Mouse (Mus musculus) ES-E14 (cell line): ENCODE results near the gene Tma7. TPM values are rescaled to one million over a fixed set of nuclear protein-coding genes. Genes with fewer than 3 reads are reported as not detected.

Source experiments
- DNase-seq: peaks from one replicate; pipeline ENCODE4 v3.0.0-alpha.2; 2013; ENCODE audit warnings: low read depth, low spot score
- H3K27ac ChIP-seq: 2 replicates; pipeline ENCODE4 v1.5.1; 2012; ENCODE audit warnings: low read depth, mild to moderate bottlenecking, low read length, moderate library complexity, mixed read lengths; ENCODE audit not compliant: poor library complexity, insufficient read depth, severe bottlenecking
- H3K36me3 ChIP-seq: 2 replicates; pipeline ENCODE4 v1.6.1; 2012; ENCODE audit warnings: mild to moderate bottlenecking, low read length, moderate library complexity, mixed read lengths; ENCODE audit not compliant: control insufficient read depth, poor library complexity, insufficient read depth, severe bottlenecking
- H3K4me1 ChIP-seq, 2 experiments: fragments of 150-350 bp in 1 of 2; sonication (generic) in 1 of 2; 2 replicates each; pipeline ENCODE4 v1.6.1; 2012; ENCODE audit warnings: low read length in 2 of 2, mild to moderate bottlenecking in 1 of 2, mixed read lengths in 1 of 2; ENCODE audit not compliant: control insufficient read depth in 2 of 2, insufficient read depth in 2 of 2, poor library complexity in 1 of 2
- H3K4me3 ChIP-seq, 2 experiments: fragments of 150-350 bp in 1 of 2; sonication (generic) in 1 of 2; 2 replicates each; pipeline ENCODE4 v1.5.1; 2012; ENCODE audit warnings: low read length in 2 of 2, low read depth in 1 of 2, mild to moderate bottlenecking in 1 of 2, mixed read lengths in 1 of 2; ENCODE audit not compliant: insufficient read depth in 1 of 2, poor library complexity in 1 of 2, severe bottlenecking in 1 of 2
- H3K9ac ChIP-seq: 2 replicates; pipeline ENCODE4 v1.6.1; 2012; ENCODE audit warnings: low read depth, mild to moderate bottlenecking, low read length, mixed read lengths; ENCODE audit not compliant: poor library complexity, insufficient read depth, severe bottlenecking
- H3K9me3 ChIP-seq: fragments of 150-350 bp; sonication (generic); 2 replicates; pipeline ENCODE4 v1.6.1; 2012; ENCODE audit warnings: low read depth, mild to moderate bottlenecking, low read length; ENCODE audit not compliant: control insufficient read depth, insufficient read depth
- CHD2 ChIP-seq: IDR thresholded peaks from 2 replicates; pipeline ENCODE4 v1.6.1; 2014; ENCODE audit warnings: mild to moderate bottlenecking, low read depth, low read length, inconsistent platforms
- HCFC1 ChIP-seq: IDR thresholded peaks from 2 replicates; pipeline ENCODE4 v1.6.1; 2012; ENCODE audit warnings: low read length, inconsistent platforms, borderline replicate concordance; ENCODE audit not compliant: insufficient read depth
- MAFK ChIP-seq: IDR thresholded peaks from 2 replicates; pipeline ENCODE4 v1.6.1; 2014; ENCODE audit warnings: mild to moderate bottlenecking, low read depth, low read length, inconsistent platforms; ENCODE audit not compliant: insufficient read depth
- ZC3H11A ChIP-seq: IDR thresholded peaks from 2 replicates; pipeline ENCODE4 v1.6.1; 2012; ENCODE audit warnings: low read depth, mild to moderate bottlenecking, inconsistent platforms, low read length, borderline replicate concordance
- ZNF384 ChIP-seq: IDR thresholded peaks from 2 replicates; pipeline ENCODE4 v1.6.1; 2012; ENCODE audit warnings: low read depth, low read length, inconsistent platforms
- in situ Hi-C, 2 experiments: fragments of 600-800 bp; cut with MboI; formaldehyde crosslinking; loops; one replicate each; pipeline ENCODE4 v1.15.1; 2025; ENCODE audit warnings: low sequenced_read_pairs in 2 of 2, inconsistent platforms in 1 of 2; ENCODE audit not compliant: unreplicated experiment in 2 of 2
- total RNA-seq: library from RNA; depleted of rRNA; stranded (reverse); fragments of 300-350 nt; gene quantifications from 2 replicates; pipeline ENCODE4 v1.2.3, GENCODE M21; 2012

Tma7 gene
- total RNA-seq, 1 experiment: 347 TPM

DNA sequence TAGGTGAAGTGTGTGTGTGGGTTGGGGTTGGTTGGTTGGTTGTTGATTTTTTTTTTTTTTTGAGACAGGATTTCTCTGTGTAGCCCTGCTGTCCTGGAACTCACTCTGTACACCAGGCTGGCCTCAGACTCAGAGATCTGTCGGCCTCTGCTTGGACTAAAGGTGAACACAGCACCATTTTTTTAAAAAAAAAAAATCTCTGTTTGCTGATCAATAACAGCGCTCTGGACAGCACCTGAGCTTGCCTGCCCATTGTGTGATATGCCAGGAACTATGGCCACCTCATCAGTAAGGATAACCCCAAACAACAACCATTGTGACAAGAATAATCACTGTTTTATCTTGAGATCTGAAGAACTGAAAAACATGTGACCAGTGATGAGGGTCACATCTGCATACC lies 42.7 kb upstream of the Tma7 start:
- no peaks in the 10 kb centered on the region for H3K9me3 ChIP-seq
- DNase-seq: no peak
- TF ChIP-seq CHD2 (no peak), ZNF384 (no peak), HCFC1 (no peak), ZC3H11A (no peak), MAFK (no peak)
- in situ Hi-C loops: loop anchor here in 1 of 2 experiments (10.0 kb wide), 1 partner anchor 120 kb away; no protein-coding TSS in a partner anchor
- H3K27ac ChIP-seq: no peak overlapping the region
- no peak overlapping the region for H3K4me3 ChIP-seq
- H3K4me1 ChIP-seq: no peaks in the 10 kb centered on the region
- no peak overlapping the region for H3K9ac ChIP-seq
- no peaks in the 10 kb centered on the region for H3K36me3 ChIP-seq

DNA sequence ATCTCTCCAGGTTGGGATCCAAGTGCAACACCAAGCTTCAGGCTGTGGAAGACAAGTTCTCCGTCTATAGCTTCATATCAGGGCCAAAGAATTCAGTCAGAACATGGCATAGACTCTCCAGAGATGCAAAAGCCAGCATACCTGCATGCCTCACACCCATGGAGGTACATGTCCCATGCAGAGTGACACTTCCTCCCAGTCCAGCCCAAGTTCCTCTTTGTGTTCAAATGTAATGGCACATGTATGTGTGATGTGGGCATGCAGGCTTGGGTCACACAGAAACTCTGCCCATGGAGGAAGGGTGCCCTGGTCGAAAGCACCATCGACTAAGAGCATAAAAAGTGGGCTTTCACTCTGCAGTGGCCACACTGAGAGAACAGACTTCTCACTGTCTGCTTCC lies 41.8 kb upstream of the Tma7 start:
- in situ Hi-C loops: loop anchor here in 1 of 2 experiments (10.0 kb wide), 1 partner anchor 119 kb away; no protein-coding TSS in a partner anchor
- TF ChIP-seq ZNF384 (no peak), MAFK (no peak), CHD2 (no peak)

DNA sequence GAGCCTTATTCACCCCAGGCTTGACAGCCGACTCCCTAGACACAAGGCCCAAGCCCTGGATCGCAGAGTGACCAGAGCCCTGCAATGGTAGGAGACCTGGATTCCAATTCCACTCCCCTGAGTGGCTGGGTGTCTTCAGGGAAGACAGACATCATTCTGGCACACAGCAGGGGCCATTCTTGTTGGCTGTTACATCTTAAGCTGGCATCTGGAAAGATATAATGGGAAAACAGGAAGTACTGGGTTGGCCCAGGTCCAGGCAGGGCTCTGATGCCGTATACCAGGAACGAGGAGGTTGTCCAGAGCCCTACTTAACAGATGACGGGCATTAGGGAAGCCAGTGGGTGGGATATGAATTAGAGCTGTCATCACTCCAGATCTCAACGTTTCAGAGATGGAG lies 40.9 kb upstream of the Tma7 start:
- in situ Hi-C loops: loop anchor here in 1 of 2 experiments (10.0 kb wide), 1 partner anchor 118 kb away; no protein-coding TSS in a partner anchor
- Histone ChIP-seq H3K4me1 (no peaks in the 10 kb centered on the region), H3K4me3 (no peak overlapping the region), H3K9ac (no peak overlapping the region), H3K27ac (no peak overlapping the region), H3K9me3 (no peaks in the 10 kb centered on the region), H3K36me3 (peaks cover 9% of the 10 kb centered on the region; the same call in 1 of the 2 replicates)
- TF ChIP-seq ZNF384: no peak
- no peak for TF ChIP-seq CHD2
- no peak for TF ChIP-seq HCFC1
- no peak for TF ChIP-seq ZC3H11A
- no peak for TF ChIP-seq MAFK
- DNase-seq: no peak

More for the DNA sequence above, 41.8 kb upstream of the Tma7 start:
- H3K27ac ChIP-seq: no peak overlapping the region
- H3K9ac ChIP-seq: no peak overlapping the region
- H3K4me3 ChIP-seq: no peak overlapping the region
- no peak for DNase-seq
- H3K36me3 ChIP-seq: peaks cover 4% of the 10 kb centered on the region; the same call in 1 of the 2 replicates
- no peaks in the 10 kb centered on the region for H3K4me1 ChIP-seq
- no peaks in the 10 kb centered on the region for H3K9me3 ChIP-seq

DNA sequence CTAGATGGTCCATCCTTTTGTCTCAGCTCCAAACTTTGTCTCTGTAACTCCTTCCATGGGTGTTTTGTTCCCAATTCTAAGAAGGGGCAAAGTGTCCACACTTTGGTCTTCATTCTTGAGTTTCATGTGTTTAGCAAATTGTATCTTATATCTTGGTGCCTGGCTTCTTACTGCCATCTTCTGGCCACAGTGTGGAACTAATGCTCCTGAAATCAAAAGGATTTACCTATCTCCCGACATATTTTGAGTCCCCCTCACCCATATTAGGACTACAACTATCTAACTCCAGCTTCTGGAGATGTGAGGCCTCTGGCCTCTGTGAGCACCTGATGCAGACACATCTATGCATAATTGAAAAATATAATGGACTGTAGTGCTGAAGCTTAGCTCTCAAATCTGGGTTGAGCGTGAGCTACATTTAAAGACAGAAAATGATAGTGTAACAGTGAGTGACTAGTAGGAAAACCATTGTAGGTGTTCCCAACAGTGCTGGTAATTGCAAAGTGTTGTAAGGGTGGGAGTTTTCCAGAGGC lies 40.2 kb upstream of the Tma7 start:
- TF ChIP-seq ZC3H11A (peak; percentile 34; the same call in 1 of the 2 replicates), CHD2 (no peak)
- H3K9me3 ChIP-seq: no peaks in the 10 kb centered on the region
- no peak overlapping the region for H3K4me3 ChIP-seq
- no peak overlapping the region for H3K9ac ChIP-seq
- H3K27ac ChIP-seq: no peak overlapping the region
- DNase-seq: peak; percentile 40
- in situ Hi-C loops: loop anchor here in 1 of 2 experiments (10.0 kb wide), 1 partner anchor 118 kb away; no protein-coding TSS in a partner anchor
- no peaks in the 10 kb centered on the region for H3K4me1 ChIP-seq
- H3K36me3 ChIP-seq: peaks cover 13% of the 10 kb centered on the region

DNA sequence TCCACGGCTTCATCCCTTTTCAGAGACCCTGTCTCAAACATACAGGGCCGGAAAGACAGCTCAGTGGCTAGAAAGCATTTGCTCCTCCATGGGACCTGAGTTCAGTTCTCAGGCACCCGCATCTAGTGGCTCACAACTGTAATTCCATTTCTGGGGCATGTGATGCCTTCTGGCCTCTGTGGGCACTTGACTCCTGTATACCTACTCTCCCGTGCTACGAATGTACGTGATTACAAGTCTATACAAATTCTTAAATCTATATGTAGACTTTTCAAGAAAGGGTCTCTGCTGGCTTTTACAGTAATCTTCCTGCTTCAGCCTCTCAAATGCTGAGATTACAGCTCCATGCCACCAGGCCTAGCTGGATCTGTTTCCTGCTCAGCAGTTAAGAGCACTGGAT lies 38.6 kb upstream of the Tma7 start:
- Histone ChIP-seq H3K4me1 (no peaks in the 10 kb centered on the region), H3K36me3 (peaks cover 26% of the 10 kb centered on the region), H3K9me3 (no peaks in the 10 kb centered on the region), H3K27ac (no peak overlapping the region), H3K9ac (no peak overlapping the region), H3K4me3 (no peak overlapping the region)
- TF ChIP-seq ZC3H11A (no peak), HCFC1 (no peak), ZNF384 (no peak), MAFK (no peak), CHD2 (no peak)
- no peak for DNase-seq
- in situ Hi-C loops: loop anchor here in 1 of 2 experiments (10.0 kb wide), 1 partner anchor 116 kb away; no protein-coding TSS in a partner anchor
